Mouse (Mus musculus) kidney, adult 2 months (tissue): ENCODE measurements at regions not wholly inside any gene's neighbourhood (a gene's known extent, or its start where the extent isn't known, plus 50 kb on each side); places are given as distances from the start of the nearest gene placed in this dataset.

Experiments used
- CTCF ChIP-seq: fragments of 200-500 bp; conservative IDR thresholded peaks from 2 replicates; pipeline ENCODE4 v1.5.1; 2011; ENCODE audit warnings: low read depth, mild to moderate bottlenecking, control low read depth, low read length, moderate library complexity, mixed read lengths; ENCODE audit not compliant: insufficient read depth, insufficient read length
- POLR2A ChIP-seq: fragments of 200-500 bp; IDR thresholded peaks from one replicate; pipeline ENCODE4 v1.6.1; 2011; ENCODE audit warnings: low read depth, low read length, control low read depth

- no peak for TF ChIP-seq CTCF
- TF ChIP-seq POLR2A = no peak
These were observed 128.8 kb upstream of the Zfp746 start for GRCm38 (mm10) chr6:48215212-48215611.
